Mouse (Mus musculus) telencephalon, adult 2 months (tissue): ENCODE data around the gene Gabrb3.

Source experiments
- DNase-seq: peaks from one replicate; pipeline ENCODE4 v3.0.0-alpha.2; 2011; ENCODE audit warnings: low read depth, low spot score

The Gabrb3 gene

DNA sequence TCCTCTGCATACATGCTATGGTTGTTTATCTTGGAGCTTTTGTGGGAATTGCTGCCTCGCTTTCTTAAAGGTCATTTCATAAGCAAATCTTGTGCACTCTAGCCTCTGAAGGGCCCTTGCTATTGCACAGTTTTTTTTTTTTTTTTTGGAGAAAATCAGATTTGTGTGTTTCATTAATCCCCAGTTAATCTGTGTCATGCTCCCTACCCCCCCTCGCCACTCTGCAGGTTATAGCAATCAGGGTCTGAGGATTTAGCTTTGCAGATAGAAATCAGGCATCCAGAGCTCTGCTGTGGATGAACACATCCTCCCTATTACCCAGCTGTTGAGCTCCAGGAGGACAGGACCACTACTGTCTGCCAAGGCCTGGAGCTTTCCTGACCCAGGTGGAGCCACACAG lies at the start of gene Gabrb3:
TSS of gene Gabrb3 (plus strand) at position 301 of the 400 bp plus-strand sequence.
- DNase-seq, result no peak

DNA sequence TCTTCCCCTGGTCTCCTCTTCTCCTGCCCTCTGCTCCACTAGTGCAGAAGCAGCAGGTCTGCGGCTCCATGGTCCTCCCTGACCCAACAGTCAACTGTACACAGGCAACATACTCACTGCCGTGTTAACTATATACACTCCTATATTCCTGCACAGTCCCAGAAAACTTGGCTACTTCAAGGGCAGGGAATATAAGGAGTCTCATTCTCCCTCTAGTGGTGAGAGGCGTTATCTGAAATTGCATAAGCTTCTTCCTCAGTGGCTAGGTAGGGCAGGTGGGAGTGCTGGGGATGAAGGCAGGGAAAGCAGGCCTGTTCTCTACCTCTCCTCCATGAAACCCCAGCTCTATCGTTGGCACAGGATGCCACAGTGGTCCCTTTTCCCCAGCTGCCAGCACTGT lies 35.4 kb upstream of the Gabrb3 start:
- peak; percentile 80 for DNase-seq

DNA sequence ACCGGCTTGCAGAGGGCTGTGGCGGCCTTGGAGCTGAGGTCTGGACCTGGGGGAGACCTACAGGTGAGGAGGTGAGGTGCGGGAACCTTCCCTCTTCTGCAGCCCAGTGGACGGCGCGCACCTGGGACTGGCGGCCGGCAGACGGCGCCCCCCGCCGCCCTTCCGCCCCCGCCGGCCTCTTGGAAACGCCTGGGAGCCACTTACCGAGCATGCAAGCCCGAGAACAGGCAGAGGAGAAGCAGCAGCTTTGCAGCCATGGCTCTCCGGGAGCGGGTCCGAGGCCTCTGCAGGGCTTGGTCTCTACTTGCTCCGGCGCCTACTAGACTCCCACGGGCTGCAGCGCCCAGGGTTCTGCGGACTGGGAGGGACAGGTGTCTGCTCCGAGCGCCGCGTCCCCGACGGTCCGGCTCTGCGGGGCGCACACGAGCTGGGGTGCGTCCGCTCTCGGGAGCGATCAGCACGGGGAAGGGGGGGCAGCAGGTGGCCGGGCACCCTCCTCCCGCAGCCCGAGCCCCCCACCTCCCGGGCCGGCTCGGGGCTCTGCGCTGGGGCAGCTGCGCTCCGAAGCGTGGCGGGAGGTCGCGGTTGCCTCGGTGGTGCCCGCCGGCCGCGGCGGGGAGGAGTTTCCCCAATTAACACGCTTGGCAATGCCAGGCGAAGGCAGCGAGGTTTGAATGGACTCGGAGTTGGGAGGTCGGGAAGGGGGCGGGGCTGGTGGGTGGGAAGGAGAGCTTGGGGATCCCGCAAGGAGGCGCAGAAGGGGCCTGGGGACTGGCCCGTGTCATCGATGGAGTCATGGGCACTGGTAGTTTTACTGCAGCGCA lies 32.8 kb upstream of the Gabrb3 start, which contains the start of gene Gabrg3:
TSS of gene Gabrg3 (minus strand) at position 672 of the 824 bp plus-strand sequence.
- no peak for DNase-seq

DNA sequence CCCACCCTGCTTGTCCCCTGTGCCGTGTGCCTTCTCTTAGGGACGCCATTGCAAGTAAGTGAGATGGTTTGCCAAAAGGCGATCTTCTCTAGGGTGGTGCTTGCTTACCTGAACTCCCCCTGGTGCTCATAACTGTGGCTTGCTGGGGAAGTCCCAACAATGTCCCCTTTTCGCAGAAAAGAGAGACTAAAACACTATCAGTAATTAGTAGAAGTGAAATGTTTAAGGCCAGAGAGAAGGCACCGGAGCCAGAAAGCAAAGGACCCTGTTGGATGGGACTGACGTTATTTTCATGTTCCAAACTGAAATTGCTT lies 32.2 kb upstream of the Gabrb3 start:
- no peak for DNase-seq

DNA sequence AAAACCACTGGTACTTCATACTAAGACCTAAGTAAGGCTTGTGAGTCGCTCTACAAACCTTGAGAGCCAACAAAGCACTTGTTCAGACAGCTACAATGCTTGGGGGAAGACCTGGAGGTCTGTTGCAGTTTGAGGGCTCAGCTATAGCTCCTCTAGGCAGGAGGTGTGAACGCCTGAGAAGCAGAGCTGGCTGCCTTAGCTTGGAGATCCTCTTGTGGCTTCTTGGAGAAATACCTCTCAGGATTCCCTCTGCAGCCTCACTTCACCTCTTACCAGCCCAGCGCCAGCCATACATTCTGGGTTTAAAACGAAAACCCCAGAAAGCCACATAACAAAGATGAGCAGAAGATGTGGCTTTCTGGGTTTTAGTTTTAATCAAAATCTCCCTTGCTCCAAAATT lies 29.4 kb upstream of the Gabrb3 start:
- no peak for DNase-seq

DNA sequence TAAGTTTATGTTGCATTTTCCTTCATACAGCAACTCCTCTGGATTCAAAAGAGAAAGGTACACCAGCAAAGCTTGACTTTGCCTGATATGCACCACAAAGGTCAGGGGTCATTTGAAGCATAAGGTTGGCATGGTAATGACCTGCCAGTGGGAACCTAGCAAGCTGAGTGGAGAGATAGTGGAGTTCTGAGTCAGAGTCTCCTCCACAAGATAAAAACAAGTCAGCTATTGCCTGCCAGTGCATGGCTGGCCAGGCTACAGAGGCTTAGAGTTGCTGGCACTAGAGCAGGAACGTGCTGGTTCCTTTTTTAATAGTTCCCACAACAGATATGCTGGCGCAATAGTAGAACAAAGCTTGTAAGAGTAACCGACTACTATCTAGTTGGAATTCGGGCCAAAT lies 25.9 kb upstream of the Gabrb3 start:
- DNase-seq, result no peak

DNA sequence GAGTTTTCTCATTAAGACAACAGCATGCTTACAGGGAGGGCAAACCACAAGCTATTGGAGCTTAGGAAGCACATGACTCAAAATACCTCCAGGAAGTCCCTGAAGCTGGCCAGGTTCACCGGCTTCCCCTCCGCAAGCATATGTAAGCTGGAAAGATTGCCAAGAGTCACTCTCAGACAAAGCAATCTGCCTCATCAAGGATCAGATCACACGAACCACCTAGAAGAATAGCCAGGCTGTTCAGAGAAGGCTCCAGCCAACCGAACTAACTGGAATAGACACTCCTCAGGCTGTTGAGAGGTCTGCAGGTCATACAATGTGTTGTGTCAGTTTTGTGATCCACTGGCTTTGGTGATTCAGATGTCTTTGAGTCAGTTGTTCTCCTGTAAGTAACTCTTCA lies 8.3 kb upstream of the Gabrb3 start:
- no peak for DNase-seq

DNA sequence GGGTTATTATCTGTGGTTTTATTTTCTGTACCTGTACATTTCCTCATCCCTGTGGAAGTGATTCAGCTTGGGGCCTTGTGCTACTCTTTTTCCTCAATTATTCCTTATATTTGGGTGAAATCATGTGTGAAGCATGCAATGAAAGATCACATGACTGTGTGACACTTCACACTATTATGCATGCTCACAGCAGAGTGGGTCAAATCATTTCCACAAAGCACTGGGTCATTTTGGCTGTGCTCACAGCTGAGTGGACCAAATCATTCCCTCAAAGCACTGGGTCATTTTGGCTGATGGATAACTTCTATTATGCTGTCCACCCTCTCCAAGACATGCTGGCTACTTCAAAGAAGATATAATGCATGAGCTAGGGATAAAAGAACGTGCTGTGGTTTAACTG lies 6.6 kb upstream of the Gabrb3 start:
- DNase-seq, result no peak

DNA sequence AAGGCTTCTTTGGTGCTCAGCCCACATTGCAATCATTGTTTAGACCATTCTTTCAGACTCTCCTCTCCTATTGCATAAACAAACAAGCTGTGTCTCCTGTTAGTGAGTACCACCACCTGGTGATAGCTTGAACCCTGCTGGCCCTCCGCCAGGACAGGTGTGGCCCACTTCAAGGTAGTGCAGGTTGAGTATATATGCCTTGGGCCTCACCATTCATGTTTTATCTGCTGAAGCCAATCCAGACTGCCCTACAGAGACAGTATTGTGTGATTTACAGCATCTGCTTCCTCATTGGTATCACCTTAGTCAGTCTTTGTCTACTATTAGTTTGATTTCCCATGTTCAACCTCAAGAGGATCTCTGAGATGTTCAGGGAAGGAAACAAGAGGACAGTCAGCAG lies 1.6 kb downstream of the Gabrb3 start:
- no peak for DNase-seq

DNA sequence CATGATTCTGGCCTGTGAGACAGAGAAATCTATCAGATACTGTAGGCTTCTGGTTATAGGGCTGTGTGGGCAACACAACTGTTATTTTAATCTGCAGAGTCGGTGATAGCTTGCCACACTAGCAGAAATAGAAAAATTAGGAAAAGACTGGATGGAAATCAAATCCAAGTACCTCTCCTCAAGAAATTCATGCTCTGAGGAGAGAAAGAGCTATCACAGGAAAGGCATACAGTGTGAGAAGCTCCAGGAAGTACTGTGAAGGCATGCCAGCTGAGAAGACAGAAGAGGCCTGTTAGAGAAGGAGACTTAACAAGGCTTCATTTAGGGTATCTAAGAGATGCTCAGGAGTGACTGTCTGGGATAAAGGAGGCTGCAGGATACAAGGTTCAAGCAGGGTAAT lies 3.2 kb downstream of the Gabrb3 start:
- DNase-seq, result peak; percentile 47

DNA sequence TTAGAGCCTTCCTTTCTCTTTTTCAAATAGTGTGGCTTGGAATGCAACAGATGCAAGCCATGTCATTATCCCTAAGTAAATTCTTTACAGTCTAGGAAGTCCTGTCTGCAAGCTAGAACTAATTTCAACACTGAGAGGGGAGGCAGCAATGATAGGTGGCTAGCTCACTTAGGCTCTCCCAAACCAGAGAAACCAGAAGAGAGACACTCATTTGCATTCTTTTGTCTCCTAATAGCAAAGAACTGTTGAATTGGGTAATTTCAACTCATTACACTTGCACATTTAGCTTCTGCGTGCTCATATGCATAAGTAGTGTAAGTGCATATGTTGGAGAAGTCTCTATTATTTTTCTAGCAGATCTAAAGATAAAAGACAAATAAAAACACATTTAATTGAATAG lies 28.7 kb downstream of the Gabrb3 start:
- no peak for DNase-seq

DNA sequence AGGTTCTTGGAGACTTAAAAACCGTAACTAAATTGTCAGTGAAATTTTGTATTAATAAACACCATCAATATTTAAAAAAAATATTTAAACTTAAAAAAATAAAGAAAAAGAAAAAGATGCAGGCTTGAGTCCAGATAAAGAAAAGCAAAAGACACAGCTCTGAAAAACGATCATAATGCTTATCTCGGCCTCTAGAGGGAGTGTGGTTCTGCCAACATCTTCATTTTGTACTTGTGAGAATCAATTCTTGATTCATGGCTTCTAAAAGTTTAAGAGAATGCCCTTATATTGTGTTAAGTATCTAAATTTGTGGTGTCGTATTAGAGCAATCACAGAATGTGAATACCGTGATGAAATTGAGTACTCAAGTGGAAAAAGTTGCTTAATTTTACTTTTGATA lies 40.9 kb downstream of the Gabrb3 start:
- no peak for DNase-seq

DNA sequence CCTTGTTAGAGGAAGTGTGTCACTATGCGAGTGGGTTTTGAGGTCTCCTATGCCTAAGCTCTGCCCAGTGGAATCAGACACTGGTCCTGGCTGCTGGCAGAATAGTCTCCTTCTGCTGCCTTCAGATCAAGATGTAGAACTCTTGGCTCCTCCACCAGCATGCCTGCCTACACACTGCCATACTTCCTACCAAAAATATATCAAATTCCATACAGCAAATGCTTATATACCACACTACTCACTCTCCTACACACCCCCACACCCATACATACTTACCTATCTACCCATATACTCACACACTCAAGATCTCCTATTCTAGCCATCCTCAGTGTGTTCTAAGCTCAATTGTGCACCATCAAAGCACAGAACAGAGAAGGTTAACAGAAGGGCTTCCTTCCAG lies 51.8 kb downstream of the Gabrb3 start:
- peak; percentile 63 for DNase-seq

DNA sequence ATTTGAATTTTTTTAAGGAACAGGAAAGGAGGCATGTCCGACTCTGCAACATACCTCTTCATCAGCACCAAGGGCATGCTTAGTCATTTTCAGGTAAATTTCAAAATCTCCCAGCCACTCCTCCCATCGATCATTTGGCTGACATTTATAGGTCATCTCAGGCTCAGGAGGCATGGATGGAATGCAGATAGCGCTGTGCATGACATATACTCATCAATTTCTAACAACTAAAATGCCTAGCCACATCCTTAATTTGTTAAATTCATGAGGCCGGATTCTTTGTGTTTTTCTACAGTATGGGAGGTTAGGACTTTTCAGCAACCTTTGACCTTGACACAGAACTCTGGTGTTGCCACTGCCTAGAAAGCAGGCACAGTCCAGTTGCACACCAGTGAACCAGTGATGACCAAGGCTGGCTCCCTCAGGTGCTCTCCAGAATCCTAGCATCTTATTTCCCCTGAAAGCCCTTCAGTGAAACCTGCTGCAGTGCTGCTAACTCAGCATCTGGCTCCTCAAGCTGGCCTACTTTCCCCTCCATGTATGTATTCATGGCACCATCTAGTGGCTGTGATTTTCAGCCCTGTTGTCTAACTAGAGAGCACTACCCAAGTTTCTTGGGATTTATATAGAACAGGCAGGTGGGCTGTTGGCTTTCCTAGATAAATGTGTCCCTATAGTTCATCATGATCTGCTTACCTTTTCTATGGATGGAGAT lies 54.5 kb downstream of the Gabrb3 start:
- DNase-seq, result peak; percentile 75

DNA sequence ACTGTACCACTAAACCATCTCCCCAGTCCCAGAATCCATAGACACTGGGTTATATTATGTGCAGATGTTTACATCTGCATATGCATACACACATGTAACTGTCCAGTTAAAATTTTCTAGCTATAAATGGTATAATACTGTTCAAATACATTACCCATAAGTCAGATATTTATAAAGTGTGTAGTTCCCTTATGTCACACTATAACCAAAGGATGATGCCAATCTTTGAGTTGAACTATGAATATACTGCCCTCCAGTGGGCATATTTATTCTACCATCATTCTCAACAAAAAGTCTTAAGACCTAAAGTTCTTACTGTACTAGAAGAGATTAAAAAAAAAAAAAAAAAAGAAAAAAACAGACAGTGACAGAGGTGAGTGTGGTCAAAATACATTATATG lies 63.4 kb downstream of the Gabrb3 start:
- no peak for DNase-seq

DNA sequence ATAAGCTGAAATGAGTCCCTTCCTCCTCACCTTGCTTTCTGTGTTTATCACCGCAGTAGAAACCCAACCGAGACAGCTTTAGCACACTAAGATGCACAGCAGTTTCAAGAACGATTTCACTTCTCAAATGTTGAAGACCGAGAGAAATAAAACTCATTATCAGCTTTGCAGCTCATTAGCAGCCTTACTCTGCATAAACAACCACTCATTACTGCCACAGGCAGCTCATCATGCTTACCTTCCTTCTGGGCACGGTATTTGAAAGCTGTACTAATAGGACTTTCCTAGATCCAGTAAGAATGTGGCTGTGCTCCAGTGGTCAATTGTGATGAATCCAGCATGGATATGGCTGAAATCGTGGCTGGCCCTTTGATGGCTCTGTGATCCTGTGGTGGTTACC lies 67.4 kb downstream of the Gabrb3 start:
- DNase-seq, result no peak

DNA sequence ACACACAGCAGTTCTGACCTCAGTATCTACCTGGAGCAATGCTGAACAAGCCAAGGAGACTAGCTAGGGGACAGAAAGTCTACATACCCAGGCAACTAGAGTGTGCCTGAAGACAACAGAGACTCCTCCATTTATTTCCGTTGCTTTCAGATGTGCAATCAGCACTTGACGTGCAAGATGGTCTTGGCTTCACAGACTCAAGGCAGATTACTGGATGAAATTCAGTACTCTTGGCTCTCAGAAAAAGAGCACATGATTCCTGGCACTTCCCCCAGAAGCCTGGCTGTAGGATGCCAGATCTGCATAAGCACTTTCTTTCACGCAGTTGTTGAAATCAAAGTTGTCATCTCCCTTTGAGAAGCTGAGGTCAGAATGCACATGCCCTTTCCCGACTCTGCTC lies 72.3 kb downstream of the Gabrb3 start:
- DNase-seq, result peak; percentile 76

DNA sequence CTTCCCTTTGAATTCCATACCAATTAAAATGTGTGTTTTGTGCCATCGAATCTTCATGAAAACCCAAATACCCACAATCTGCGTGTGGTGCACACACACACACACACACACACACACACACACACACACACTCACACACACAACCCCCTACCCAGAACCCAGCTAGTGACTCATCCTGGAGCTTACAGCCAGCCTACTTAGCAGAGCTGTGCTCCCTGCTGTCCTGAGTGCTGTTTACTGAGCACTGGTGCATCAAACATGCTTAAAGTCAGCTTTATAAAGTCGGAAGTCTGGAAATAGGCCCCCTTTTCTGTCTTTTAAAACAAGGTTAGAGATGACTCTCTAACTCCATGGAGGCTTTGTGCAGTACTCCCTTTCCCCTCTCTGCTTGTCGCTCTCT lies 83.3 kb downstream of the Gabrb3 start:
- DNase-seq, result no peak

DNA sequence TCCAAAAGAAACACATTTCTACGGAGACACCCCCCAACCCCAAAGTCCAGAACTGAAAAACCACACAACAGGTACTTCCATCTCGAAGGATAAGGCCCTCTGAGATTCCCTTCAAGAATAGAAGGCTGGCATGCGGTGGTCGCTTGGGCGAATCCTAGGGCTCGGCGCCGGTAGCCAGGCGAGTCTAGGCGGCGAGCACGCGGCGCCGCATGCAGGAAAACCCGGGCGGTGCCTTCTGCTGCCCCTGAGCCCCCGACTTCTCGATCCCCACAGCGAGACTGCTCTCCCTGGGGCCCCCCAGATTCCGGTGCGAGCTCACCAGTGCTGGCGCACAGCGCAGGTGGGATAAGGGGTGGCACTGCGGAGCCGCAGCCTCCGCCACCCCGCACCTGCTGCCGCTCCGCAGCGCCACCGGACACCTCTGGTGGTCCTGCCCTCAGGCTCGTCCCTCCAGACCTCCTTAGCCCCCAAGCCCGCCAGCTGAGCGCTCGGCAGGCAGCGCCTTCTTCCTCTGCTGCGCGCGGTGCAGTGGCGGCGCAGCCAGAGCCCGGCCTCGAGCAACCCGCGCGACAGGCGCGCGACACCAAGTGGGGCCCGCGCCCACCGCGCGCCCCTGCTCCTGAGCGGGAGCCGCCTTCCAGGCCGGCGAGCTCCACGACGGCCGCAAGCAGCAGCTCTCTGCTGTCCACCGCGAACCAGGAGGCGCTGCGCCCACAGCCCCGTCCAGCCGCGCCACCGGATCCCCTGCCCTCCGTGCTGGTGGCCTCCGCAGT lies 89.6 kb downstream of the Gabrb3 start:
- DNase-seq, result no peak

DNA sequence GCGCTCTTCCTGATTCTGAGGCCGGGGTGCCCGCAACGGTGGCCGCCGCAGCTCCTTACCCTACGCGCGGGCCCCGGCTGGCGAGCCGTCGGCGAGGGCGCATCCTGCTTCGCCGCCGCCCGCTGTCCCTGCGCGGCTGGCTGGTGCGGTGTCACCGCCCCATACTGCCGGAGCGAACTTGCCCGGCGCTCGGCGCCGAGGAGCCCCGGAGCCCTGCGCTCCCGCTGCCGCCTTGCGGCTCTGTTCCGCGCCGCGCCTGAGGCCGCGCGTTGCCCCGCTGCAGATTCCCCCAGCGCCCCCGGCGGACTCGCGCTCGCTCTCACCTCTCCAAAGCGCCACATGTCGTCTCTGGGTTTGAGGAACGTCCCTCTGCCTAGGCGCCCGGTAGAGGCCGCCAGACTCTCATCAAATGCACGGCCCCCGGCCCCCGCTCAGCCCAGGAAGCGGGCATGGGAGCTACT lies 90.2 kb downstream of the Gabrb3 start, which contains the start of gene Gabra5:
TSS of gene Gabra5 (minus strand) at position 379 of the 461 bp plus-strand sequence.
- DNase-seq, result peak; percentile 60

DNA sequence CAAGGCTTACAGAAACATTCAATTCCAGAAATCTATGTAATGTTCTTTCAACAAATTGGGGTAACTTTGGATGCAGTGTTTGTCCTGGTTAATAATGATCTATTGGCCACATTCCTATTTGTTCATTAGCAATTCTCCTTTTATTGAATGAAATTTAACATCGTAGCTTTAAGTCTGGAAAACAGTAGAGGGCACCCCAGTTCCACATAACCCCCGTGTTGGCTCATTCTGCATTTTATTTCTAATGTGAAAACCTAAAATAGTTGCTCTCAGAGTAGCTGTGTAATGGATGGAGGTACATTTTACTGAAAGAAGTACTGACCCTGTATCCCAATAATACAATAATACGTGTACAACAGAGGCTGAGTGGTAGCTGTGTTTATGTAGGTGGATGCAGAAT lies 93.5 kb downstream of the Gabrb3 start:
- peak; percentile 47 for DNase-seq

DNA sequence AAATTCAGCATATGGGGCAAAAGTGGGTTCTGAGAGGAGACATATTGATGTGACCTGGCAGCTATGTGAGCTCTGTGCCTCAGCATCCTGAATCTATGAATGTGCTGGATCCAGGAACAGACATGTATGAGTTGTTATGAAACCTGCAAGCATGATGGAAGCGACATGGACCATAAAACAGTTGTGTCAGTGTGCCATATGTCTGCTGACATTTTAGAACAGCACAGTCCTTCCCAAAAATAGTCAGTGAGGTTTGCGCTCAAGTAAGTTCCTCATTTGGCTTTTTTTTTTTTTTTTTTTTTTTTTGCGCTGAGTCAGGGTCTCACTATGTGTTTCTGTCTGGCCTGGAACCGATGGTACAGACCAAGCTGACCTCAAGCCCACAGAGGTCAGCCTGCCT lies 110.0 kb downstream of the Gabrb3 start:
- DNase-seq, result peak; percentile 46
